Mouse (Mus musculus) heart, postnatal 0 days (tissue): ENCODE results near the gene Spsb2.

ENCODE experiments used
- CTCF ChIP-seq: IDR thresholded peaks from 2 replicates; pipeline ENCODE4 v1.5.1; 2016; ENCODE audit warnings: antibody characterized with exemption, control low read depth, low read depth
- EP300 ChIP-seq: IDR thresholded peaks from 2 replicates; pipeline ENCODE4 v1.6.1; 2016; ENCODE audit warnings: antibody characterized with exemption, low read depth

DNA sequence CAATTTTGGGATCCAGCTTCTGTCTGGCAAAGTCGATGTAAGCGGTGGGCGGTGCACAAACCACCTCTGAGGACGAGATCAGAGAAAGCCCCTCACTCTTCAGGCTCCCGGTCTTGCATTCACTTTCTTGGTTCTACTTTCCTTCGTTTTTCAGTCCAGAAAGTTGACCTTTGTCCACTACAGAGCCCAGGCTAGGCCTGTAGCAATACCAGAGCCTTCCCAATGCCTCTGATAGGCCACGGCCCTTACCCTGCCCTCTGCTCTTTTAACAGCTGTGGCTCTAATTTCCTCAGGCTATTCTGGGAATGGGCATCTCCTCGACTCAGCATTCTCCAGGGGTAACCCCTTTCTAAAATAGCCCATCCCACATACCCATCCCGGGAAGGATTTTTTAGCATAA, 4.4 kb downstream of the Spsb2 start:
- TF ChIP-seq CTCF, result no peak
- no peak for TF ChIP-seq EP300
